Mouse (Mus musculus) heart, embryonic 10.5 days (tissue): ENCODE measurements around the gene Pxn. TPM values are rescaled to one million over a fixed set of nuclear protein-coding genes. Genes with fewer than 3 reads are reported as not detected.
A peak's percentile ranks its signal among the peaks of the same experiment; 100 is the strongest.
"Not testable (repeated sequence)": the region's sequence is repeated elsewhere in the genome, so short reads cannot be mapped to it uniquely, and the experiment has no call there.

Source experiments
- DNase-seq: peaks from one replicate; pipeline ENCODE4 v3.0.0-alpha.2; 2017; ENCODE audit warnings: low spot score
- H3K27ac ChIP-seq: fragments of 300-500 bp; sonication (generic); 2 replicates; pipeline ENCODE4 v1.5.1; 2016; ENCODE audit warnings: mild to moderate bottlenecking
- H3K27me3 ChIP-seq: fragments of 300-500 bp; sonication (generic); 2 replicates; pipeline ENCODE4 v1.6.1; 2016; ENCODE audit warnings: mild to moderate bottlenecking; ENCODE audit not compliant: poor library complexity, insufficient read depth, severe bottlenecking
- H3K36me3 ChIP-seq: fragments of 300-500 bp; sonication (generic); 2 replicates; pipeline ENCODE4 v1.6.1; 2016; ENCODE audit warnings: mild to moderate bottlenecking, moderate library complexity
- H3K4me1 ChIP-seq: fragments of 300-500 bp; sonication (generic); 2 replicates; pipeline ENCODE4 v1.6.1; 2016; ENCODE audit warnings: mild to moderate bottlenecking
- H3K4me3 ChIP-seq: fragments of 300-500 bp; sonication (generic); 2 replicates; pipeline ENCODE4 v1.5.1; 2016; ENCODE audit warnings: mild to moderate bottlenecking, moderate library complexity
- H3K9me3 ChIP-seq: fragments of 300-500 bp; sonication (generic); 2 replicates; pipeline ENCODE4 v1.6.1; 2016; ENCODE audit warnings: mild to moderate bottlenecking, moderate library complexity
- WGBS: fragments of 180-500 bp; shearing (Covaris S2); methylation state at CpG from one replicate; pipeline ENCODE4 v1.1.7; 2016; 5-methylcytosine and 5-hydroxymethylcytosine counted together
- polyA plus RNA-seq: library from polyadenylated mRNA; unstranded; fragments of >200 nt; fragmentation: Nextera tagmentation; extraction: Ambion mirVana; gene quantifications from 2 replicates; pipeline ENCODE4 v1.2.1, GENCODE M21; 2016

Gene Pxn
- polyA plus RNA-seq, 1 experiment from 2014 or later, result 30.3 TPM

GRCm38 (mm10) chr5:115489699-115490637, 16.5 kb upstream of the Pxn start:
- WGBS, result under 1% methylated on average over 50 of the region's 50 CpGs
- DNase-seq, result peak; percentile 96
- Histone ChIP-seq H3K9me3 (no peaks in the 10 kb centered on the region), H3K4me1 (peaks cover 28% of the 10 kb centered on the region), H3K4me3 (peak overlapping the region; percentile 56), H3K27me3 (no peaks in the 10 kb centered on the region), H3K27ac (peak overlapping the region; percentile 100), H3K36me3 (no peaks in the 10 kb centered on the region)

- Histone ChIP-seq H3K4me1 (peaks cover 28% of the 10 kb centered on the region), H3K4me3 (no peak overlapping the region), H3K27ac (no peak overlapping the region), H3K36me3 (no peaks in the 10 kb centered on the region), H3K27me3 (no peaks in the 10 kb centered on the region), H3K9me3 (no peaks in the 10 kb centered on the region)
- no peak for DNase-seq
- 12% methylated on average over 8 of the region's 8 CpGs for WGBS
These were observed 15.9 kb upstream of the Pxn start for GRCm38 (mm10) chr5:115490638-115491000.

- no peaks in the 10 kb centered on the region for H3K27me3 ChIP-seq
- 32% methylated on average over 5 of the region's 5 CpGs for WGBS
- no peaks in the 10 kb centered on the region for H3K9me3 ChIP-seq
- no peak overlapping the region for H3K27ac ChIP-seq
- H3K36me3 ChIP-seq, result no peaks in the 10 kb centered on the region
- no peak overlapping the region for H3K4me3 ChIP-seq
- no peak for DNase-seq
- peaks cover 28% of the 10 kb centered on the region for H3K4me1 ChIP-seq
These were observed 15.4 kb upstream of the Pxn start for GRCm38 (mm10) chr5:115491076-115491475.

- 4% methylated on average over 28 of the region's 28 CpGs for WGBS
- Histone ChIP-seq H3K27me3 (no peaks in the 10 kb centered on the region), H3K27ac (peak overlapping the region; percentile 59), H3K9me3 (no peaks in the 10 kb centered on the region), H3K36me3 (no peaks in the 10 kb centered on the region), H3K4me1 (peaks cover 28% of the 10 kb centered on the region), H3K4me3 (peak overlapping the region; percentile 43)
- no peak for DNase-seq
These were observed 14.6 kb upstream of the Pxn start for GRCm38 (mm10) chr5:115491771-115492322.

GRCm38 (mm10) chr5:115492711-115493335, 13.7 kb upstream of the Pxn start:
- Histone ChIP-seq H3K4me3 (no peak overlapping the region), H3K27me3 (no peaks in the 10 kb centered on the region), H3K27ac (no peak overlapping the region), H3K9me3 (no peaks in the 10 kb centered on the region), H3K36me3 (no peaks in the 10 kb centered on the region), H3K4me1 (peaks cover 28% of the 10 kb centered on the region)
- DNase-seq, result no peak
- 70% methylated on average over 6 of the region's 6 CpGs for WGBS

GRCm38 (mm10) chr5:115493441-115493840, 13.0 kb upstream of the Pxn start:
- WGBS, result 54% methylated on average over 5 of the region's 5 CpGs
- no peak for DNase-seq
- Histone ChIP-seq H3K27me3 (no peaks in the 10 kb centered on the region), H3K36me3 (no peaks in the 10 kb centered on the region), H3K4me3 (no peak overlapping the region), H3K9me3 (no peaks in the 10 kb centered on the region), H3K27ac (peak overlapping the region; percentile 13; the same call in 1 of the 2 replicates), H3K4me1 (peaks cover 27% of the 10 kb centered on the region)

GRCm38 (mm10) chr5:115495618-115496017, 10.9 kb upstream of the Pxn start:
- not testable (repeated sequence) for H3K27me3 ChIP-seq, DNase-seq, H3K9me3 ChIP-seq, H3K36me3 ChIP-seq, H3K27ac ChIP-seq, H3K4me3 ChIP-seq
- WGBS, result 78% methylated on average over 3 of the region's 3 CpGs
- peaks cover 21% of the 10 kb centered on the region for H3K4me1 ChIP-seq

GRCm38 (mm10) chr5:115497033-115497432, 9.4 kb upstream of the Pxn start:
- 69% methylated on average over 7 of the region's 7 CpGs for WGBS
- H3K27ac ChIP-seq, result no peak overlapping the region
- no peak for DNase-seq
- H3K4me1 ChIP-seq, result peaks cover 16% of the 10 kb centered on the region
- H3K27me3 ChIP-seq, result no peaks in the 10 kb centered on the region
- no peaks in the 10 kb centered on the region for H3K36me3 ChIP-seq
- H3K9me3 ChIP-seq, result no peaks in the 10 kb centered on the region
- no peak overlapping the region for H3K4me3 ChIP-seq

GRCm38 (mm10) chr5:115498307-115499240, 7.9 kb upstream of the Pxn start:
- 52% methylated on average over 9 of the region's 9 CpGs for WGBS
- no peak overlapping the region; the same call in 1 of the 2 replicates for H3K27ac ChIP-seq

GRCm38 (mm10) chr5:115500383-115500935, 6.0 kb upstream of the Pxn start:
- H3K36me3 ChIP-seq, result no peaks in the 10 kb centered on the region
- H3K27ac ChIP-seq, result no peak overlapping the region
- no peaks in the 10 kb centered on the region for H3K4me1 ChIP-seq
- H3K27me3 ChIP-seq, result no peaks in the 10 kb centered on the region
- H3K9me3 ChIP-seq, result no peaks in the 10 kb centered on the region
- DNase-seq, result no peak
- 77% methylated on average over 12 of the region's 12 CpGs for WGBS
- H3K4me3 ChIP-seq, result no peak overlapping the region

More at GRCm38 (mm10) chr5:115498307-115499240, 7.9 kb upstream of the Pxn start:
- Histone ChIP-seq H3K4me1 (peaks cover 7% of the 10 kb centered on the region), H3K4me3 (no peak overlapping the region), H3K27me3 (no peaks in the 10 kb centered on the region), H3K36me3 (no peaks in the 10 kb centered on the region), H3K9me3 (no peaks in the 10 kb centered on the region)
- DNase-seq, result no peak

DNA sequence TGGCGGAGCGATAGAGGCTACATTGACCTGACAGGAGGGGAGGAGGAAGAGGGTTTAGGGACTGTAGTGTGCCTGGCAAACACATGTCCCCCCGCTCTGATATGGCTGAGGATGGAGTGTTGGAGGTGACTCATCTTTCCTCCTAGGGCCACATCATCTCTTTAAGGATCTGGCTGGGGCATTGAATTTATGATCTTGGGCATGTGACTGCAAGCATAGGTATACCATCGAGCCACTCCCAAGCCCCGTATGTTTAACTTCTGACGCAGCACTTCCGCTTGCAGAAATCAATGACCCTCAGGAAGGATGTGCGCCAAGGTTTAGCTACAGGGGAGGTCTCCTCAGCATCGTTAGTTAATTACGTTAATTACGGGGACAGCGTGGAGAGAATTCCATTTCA, 3.4 kb upstream of the Pxn start:
- 49% methylated on average over 12 of the region's 12 CpGs for WGBS

DNA sequence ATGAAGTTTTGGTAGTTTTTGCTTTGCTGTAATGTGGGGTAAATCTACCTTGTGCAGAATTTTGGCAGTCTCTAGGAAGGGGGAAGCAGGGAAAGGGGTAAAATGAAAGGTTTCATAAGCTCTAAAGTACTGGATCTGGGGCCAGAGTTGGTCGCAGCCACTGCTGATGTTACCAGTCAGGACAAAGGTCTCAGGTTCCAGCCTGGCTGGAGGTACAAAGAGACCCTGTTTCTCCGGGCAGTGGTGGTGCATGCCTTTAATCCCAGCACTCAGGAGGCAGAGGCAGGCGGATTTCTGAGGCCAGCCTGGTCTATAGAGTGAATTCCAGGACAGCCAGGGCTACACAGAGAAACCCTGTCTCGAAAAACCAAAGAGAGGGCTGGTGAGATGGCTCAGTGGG, 859 bp upstream of the Pxn start:
- not testable (repeated sequence) for H3K27me3 ChIP-seq, DNase-seq, H3K36me3 ChIP-seq, H3K9me3 ChIP-seq, H3K4me3 ChIP-seq, H3K27ac ChIP-seq
- peaks cover 41% of the 10 kb centered on the region for H3K4me1 ChIP-seq
- 72% methylated on average over 4 of the region's 4 CpGs for WGBS

More for the DNA sequence above, 3.4 kb upstream of the Pxn start:
- H3K4me3 ChIP-seq, result no peak overlapping the region
- H3K27ac ChIP-seq, result no peak overlapping the region
- H3K27me3 ChIP-seq, result no peaks in the 10 kb centered on the region
- H3K36me3 ChIP-seq, result no peaks in the 10 kb centered on the region
- peaks cover 18% of the 10 kb centered on the region for H3K4me1 ChIP-seq
- DNase-seq, result no peak
- H3K9me3 ChIP-seq, result no peaks in the 10 kb centered on the region
